Mouse (Mus musculus): ENCODE measurements at regions not wholly inside any gene's neighbourhood (a gene's known extent, or its start where the extent isn't known, plus 50 kb on each side); places are given as distances from the start of the nearest gene placed in this dataset.

- no peaks in the 10 kb centered on the region for H3K36me3 ChIP-seq (ENCODE audit: control insufficient read depth, insufficient read depth, low read length)
- WGBS, result 87% methylated on average over 14 of the region's 14 CpGs
- no peak for DNase-seq
- no peaks in the 10 kb centered on the region for H3K4me1 ChIP-seq (replicated peaks; ENCODE audit: control insufficient read depth, insufficient read depth, low read length)
- H3K27ac ChIP-seq (ENCODE audit: control insufficient read depth, insufficient read depth, low read length), result no peak overlapping the region
- H3K4me3 ChIP-seq (ENCODE audit: control insufficient read depth, insufficient read depth, low read length), result no peak overlapping the region
- TF ChIP-seq CTCF (IDR thresholded peaks at IDR 0.05; ENCODE audit: borderline replicate concordance, control insufficient read depth, extremely low read depth, insufficient read depth, low read length, poor library complexity) (no peak), POLR2A (IDR thresholded peaks at IDR 0.05; ENCODE audit: control insufficient read depth, extremely low read depth, insufficient read depth, low read length, poor library complexity) (no peak)
- no peaks in the 10 kb centered on the region for H3K27me3 ChIP-seq (ENCODE audit: control insufficient read depth, insufficient read depth, low read length)
These were observed 152.9 kb upstream of the Irx4 start for GRCm38 (mm10) chr13:73107250-73107993.

GRCm38 (mm10) chr13:73116822-73117632 lies 143.3 kb upstream of the Irx4 start:
- 88% methylated on average over 22 of the region's 22 CpGs for WGBS
- H3K4me1 ChIP-seq (replicated peaks; ENCODE audit: control insufficient read depth, insufficient read depth, low read length), result no peaks in the 10 kb centered on the region

GRCm38 (mm10) chr13:73117633-73118076 lies 142.6 kb upstream of the Irx4 start:
- H3K4me3 ChIP-seq (ENCODE audit: control insufficient read depth, insufficient read depth, low read length), result no peak overlapping the region
- H3K27me3 ChIP-seq (ENCODE audit: control insufficient read depth, insufficient read depth, low read length), result no peaks in the 10 kb centered on the region
- no peak for DNase-seq
- WGBS, result 91% methylated on average over 15 of the region's 15 CpGs
- no peaks in the 10 kb centered on the region for H3K4me1 ChIP-seq (replicated peaks; ENCODE audit: control insufficient read depth, insufficient read depth, low read length)
- no peak overlapping the region for H3K27ac ChIP-seq (ENCODE audit: control insufficient read depth, insufficient read depth, low read length)
- H3K36me3 ChIP-seq (ENCODE audit: control insufficient read depth, insufficient read depth, low read length), result no peaks in the 10 kb centered on the region
- TF ChIP-seq POLR2A (IDR thresholded peaks at IDR 0.05; ENCODE audit: control insufficient read depth, extremely low read depth, insufficient read depth, low read length, poor library complexity), result no peak
- TF ChIP-seq CTCF (IDR thresholded peaks at IDR 0.05; ENCODE audit: borderline replicate concordance, control insufficient read depth, extremely low read depth, insufficient read depth, low read length, poor library complexity), result no peak

More at GRCm38 (mm10) chr13:73116822-73117632, 143.3 kb upstream of the Irx4 start:
- no peak for DNase-seq
- Histone ChIP-seq H3K36me3 (ENCODE audit: control insufficient read depth, insufficient read depth, low read length) (no peaks in the 10 kb centered on the region), H3K27me3 (ENCODE audit: control insufficient read depth, insufficient read depth, low read length) (no peaks in the 10 kb centered on the region), H3K27ac (ENCODE audit: control insufficient read depth, insufficient read depth, low read length) (no peak overlapping the region), H3K4me3 (ENCODE audit: control insufficient read depth, insufficient read depth, low read length) (no peak overlapping the region)
- TF ChIP-seq CTCF (IDR thresholded peaks at IDR 0.05; ENCODE audit: borderline replicate concordance, control insufficient read depth, extremely low read depth, insufficient read depth, low read length, poor library complexity) (no peak), POLR2A (IDR thresholded peaks at IDR 0.05; ENCODE audit: control insufficient read depth, extremely low read depth, insufficient read depth, low read length, poor library complexity) (no peak)

- TF ChIP-seq POLR2A (IDR thresholded peaks at IDR 0.05; ENCODE audit: control insufficient read depth, extremely low read depth, insufficient read depth, low read length, poor library complexity) (no peak), CTCF (IDR thresholded peaks at IDR 0.05; ENCODE audit: borderline replicate concordance, control insufficient read depth, extremely low read depth, insufficient read depth, low read length, poor library complexity) (no peak)
- H3K4me3 ChIP-seq (ENCODE audit: control insufficient read depth, insufficient read depth, low read length), result no peak overlapping the region
- no peaks in the 10 kb centered on the region for H3K4me1 ChIP-seq (replicated peaks; ENCODE audit: control insufficient read depth, insufficient read depth, low read length)
- no peaks in the 10 kb centered on the region for H3K36me3 ChIP-seq (ENCODE audit: control insufficient read depth, insufficient read depth, low read length)
- H3K27ac ChIP-seq (ENCODE audit: control insufficient read depth, insufficient read depth, low read length), result no peak overlapping the region
- 100% methylated on average over 1 of the region's 1 CpGs for WGBS
- H3K27me3 ChIP-seq (ENCODE audit: control insufficient read depth, insufficient read depth, low read length), result no peaks in the 10 kb centered on the region
- no peak for DNase-seq
These were observed 137.3 kb upstream of the Irx4 start for GRCm38 (mm10) chr13:73122945-73123344.

- Histone ChIP-seq H3K36me3 (ENCODE audit: control insufficient read depth, insufficient read depth, low read length) (no peaks in the 10 kb centered on the region), H3K4me1 (replicated peaks; ENCODE audit: control insufficient read depth, insufficient read depth, low read length) (no peaks in the 10 kb centered on the region), H3K4me3 (ENCODE audit: control insufficient read depth, insufficient read depth, low read length) (no peak overlapping the region), H3K27me3 (ENCODE audit: control insufficient read depth, insufficient read depth, low read length) (no peaks in the 10 kb centered on the region), H3K27ac (ENCODE audit: control insufficient read depth, insufficient read depth, low read length) (no peak overlapping the region)
- DNase-seq, result no peak
- TF ChIP-seq CTCF (IDR thresholded peaks at IDR 0.05; ENCODE audit: borderline replicate concordance, control insufficient read depth, extremely low read depth, insufficient read depth, low read length, poor library complexity) (no peak), POLR2A (IDR thresholded peaks at IDR 0.05; ENCODE audit: control insufficient read depth, extremely low read depth, insufficient read depth, low read length, poor library complexity) (no peak)
- WGBS, result 86% methylated on average over 6 of the region's 6 CpGs
These were observed 129.0 kb upstream of the Irx4 start for GRCm38 (mm10) chr13:73131270-73131669.

GRCm38 (mm10) chr13:73132746-73133145 lies 127.5 kb upstream of the Irx4 start:
- Histone ChIP-seq H3K36me3 (ENCODE audit: control insufficient read depth, insufficient read depth, low read length) (no peaks in the 10 kb centered on the region), H3K4me3 (ENCODE audit: control insufficient read depth, insufficient read depth, low read length) (no peak overlapping the region), H3K27ac (ENCODE audit: control insufficient read depth, insufficient read depth, low read length) (no peak overlapping the region), H3K4me1 (replicated peaks; ENCODE audit: control insufficient read depth, insufficient read depth, low read length) (no peaks in the 10 kb centered on the region), H3K27me3 (ENCODE audit: control insufficient read depth, insufficient read depth, low read length) (no peaks in the 10 kb centered on the region)
- DNase-seq, result no peak
- no peak for TF ChIP-seq CTCF (IDR thresholded peaks at IDR 0.05; ENCODE audit: borderline replicate concordance, control insufficient read depth, extremely low read depth, insufficient read depth, low read length, poor library complexity)
- WGBS, result 74% methylated on average over 6 of the region's 6 CpGs
